Mouse (Mus musculus): ENCODE data around the gene Canx. TPM values are rescaled to one million over a fixed set of nuclear protein-coding genes. Genes with fewer than 3 reads are reported as not detected.

The Canx gene
- total and polyA plus RNA-seq, 2 experiments from 2014 or later: 120 to 159 TPM

GRCm38 (mm10) chr11:50262020-50262419 is 63.5 kb downstream of the Canx start:
- peaks cover 94% of the 10 kb centered on the region for H3K36me3 ChIP-seq (replicated peaks; ENCODE audit: control insufficient read depth, insufficient read depth, low read length)

GRCm38 (mm10) chr11:50258310-50258709 is 67.2 kb downstream of the Canx start:
- H3K4me1 ChIP-seq (ENCODE audit: control insufficient read depth, insufficient read depth): no peaks in the 10 kb centered on the region
- H3K4me2 ChIP-seq (ENCODE audit: low read depth, low read length): no peak overlapping the region
- H3K36me3 ChIP-seq (replicated peaks; ENCODE audit: control insufficient read depth, insufficient read depth, low read length): peaks cover 72% of the 10 kb centered on the region
- H3K9me3 ChIP-seq (replicated peaks; ENCODE audit: control insufficient read depth, low read length): no peaks in the 10 kb centered on the region
- no peak for DNase-seq (ENCODE audit: low spot score)
- H3K27me3 ChIP-seq (ENCODE audit: control insufficient read depth, insufficient read depth, low read length): no peaks in the 10 kb centered on the region
- ATAC-seq (ENCODE audit: insufficient read depth, low read depth): no peak
- WGBS: 68% methylated on average over 7 of the region's 7 CpGs
- no peak overlapping the region for H3K27ac ChIP-seq (ENCODE audit: low read depth)
- no peak overlapping the region for H3K4me3 ChIP-seq (ENCODE audit: low read depth, low read length)
- TF ChIP-seq CTCF (IDR thresholded peaks at IDR 0.05; ENCODE audit: low read depth) (no peak), EP300 (IDR thresholded peaks at IDR 0.05; ENCODE audit: low read depth) (no peak)
- H3K9ac ChIP-seq (replicated peaks; ENCODE audit: low read depth, low read length): no peak overlapping the region

More at GRCm38 (mm10) chr11:50262020-50262419, 63.5 kb downstream of the Canx start:
- no peaks in the 10 kb centered on the region for H3K4me1 ChIP-seq (ENCODE audit: control insufficient read depth, insufficient read depth)
- ATAC-seq (ENCODE audit: insufficient read depth, low read depth) (peak; percentile 57; the same call in 1 of the 2 replicates), DNase-seq (ENCODE audit: low spot score) (no peak)
- TF ChIP-seq CTCF (IDR thresholded peaks at IDR 0.05; ENCODE audit: low read depth) (peak; percentile 52), EP300 (IDR thresholded peaks at IDR 0.05; ENCODE audit: low read depth) (no peak)
- H3K4me2 ChIP-seq (ENCODE audit: low read depth, low read length): no peak overlapping the region
- no peak overlapping the region for H3K9ac ChIP-seq (replicated peaks; ENCODE audit: low read depth, low read length)
- H3K27ac ChIP-seq (ENCODE audit: low read depth): no peak overlapping the region
- no peaks in the 10 kb centered on the region for H3K27me3 ChIP-seq (ENCODE audit: control insufficient read depth, insufficient read depth, low read length)
- WGBS: 76% methylated on average over 4 of the region's 4 CpGs
- no peaks in the 10 kb centered on the region for H3K9me3 ChIP-seq (replicated peaks; ENCODE audit: control insufficient read depth, low read length)
- no peak overlapping the region for H3K4me3 ChIP-seq (ENCODE audit: low read depth, low read length)

- no peak for DNase-seq (ENCODE audit: low spot score)
- Histone ChIP-seq H3K36me3 (replicated peaks; ENCODE audit: control insufficient read depth, insufficient read depth, low read length) (peaks cover 57% of the 10 kb centered on the region), H3K9ac (replicated peaks; ENCODE audit: low read depth, low read length) (no peak overlapping the region), H3K9me3 (replicated peaks; ENCODE audit: control insufficient read depth, low read length) (no peaks in the 10 kb centered on the region), H3K27me3 (ENCODE audit: control insufficient read depth, insufficient read depth, low read length) (no peaks in the 10 kb centered on the region), H3K27ac (ENCODE audit: low read depth) (no peak overlapping the region), H3K4me2 (ENCODE audit: low read depth, low read length) (no peak overlapping the region), H3K4me3 (ENCODE audit: low read depth, low read length) (no peak overlapping the region), H3K4me1 (ENCODE audit: control insufficient read depth, insufficient read depth) (no peaks in the 10 kb centered on the region)
- 81% methylated on average over 7 of the region's 7 CpGs for WGBS
- ATAC-seq (ENCODE audit: insufficient read depth, low read depth): no peak
- TF ChIP-seq EP300 (IDR thresholded peaks at IDR 0.05; ENCODE audit: low read depth): no peak
- no peak for TF ChIP-seq CTCF (IDR thresholded peaks at IDR 0.05; ENCODE audit: low read depth)
Measured at GRCm38 (mm10) chr11:50256615-50257014, 68.9 kb downstream of the Canx start.

- H3K9ac ChIP-seq (replicated peaks; ENCODE audit: low read depth, low read length): no peak overlapping the region
- WGBS: 68% methylated on average over 12 of the region's 12 CpGs
- H3K4me1 ChIP-seq (ENCODE audit: control insufficient read depth, insufficient read depth): no peaks in the 10 kb centered on the region
- peaks cover 34% of the 10 kb centered on the region for H3K36me3 ChIP-seq (replicated peaks; ENCODE audit: control insufficient read depth, insufficient read depth, low read length)
- H3K4me2 ChIP-seq (ENCODE audit: low read depth, low read length): no peak overlapping the region
- DNase-seq (ENCODE audit: low spot score) (no peak), ATAC-seq (ENCODE audit: insufficient read depth, low read depth) (no peak)
- TF ChIP-seq EP300 (IDR thresholded peaks at IDR 0.05; ENCODE audit: low read depth) (no peak), CTCF (IDR thresholded peaks at IDR 0.05; ENCODE audit: low read depth) (no peak)
- no peak overlapping the region for H3K4me3 ChIP-seq (ENCODE audit: low read depth, low read length)
- no peaks in the 10 kb centered on the region for H3K9me3 ChIP-seq (replicated peaks; ENCODE audit: control insufficient read depth, low read length)
- H3K27me3 ChIP-seq (ENCODE audit: control insufficient read depth, insufficient read depth, low read length): no peaks in the 10 kb centered on the region
- no peak overlapping the region for H3K27ac ChIP-seq (ENCODE audit: low read depth)
Measured at GRCm38 (mm10) chr11:50254010-50254580, 71.4 kb downstream of the Canx start.

- no peaks in the 10 kb centered on the region for H3K9me3 ChIP-seq (replicated peaks; ENCODE audit: control insufficient read depth, low read length)
- no peak overlapping the region for H3K4me2 ChIP-seq (ENCODE audit: low read depth, low read length)
- H3K4me3 ChIP-seq (ENCODE audit: low read depth, low read length): no peak overlapping the region
- H3K9ac ChIP-seq (replicated peaks; ENCODE audit: low read depth, low read length): no peak overlapping the region
- peaks cover 27% of the 10 kb centered on the region for H3K36me3 ChIP-seq (replicated peaks; ENCODE audit: control insufficient read depth, insufficient read depth, low read length)
- TF ChIP-seq EP300 (IDR thresholded peaks at IDR 0.05; ENCODE audit: low read depth) (no peak), CTCF (IDR thresholded peaks at IDR 0.05; ENCODE audit: low read depth) (no peak)
- 32% methylated on average over 1 of the region's 1 CpGs for WGBS
- H3K27me3 ChIP-seq (ENCODE audit: control insufficient read depth, insufficient read depth, low read length): no peaks in the 10 kb centered on the region
- no peaks in the 10 kb centered on the region for H3K4me1 ChIP-seq (ENCODE audit: control insufficient read depth, insufficient read depth)
- no peak for ATAC-seq (ENCODE audit: insufficient read depth, low read depth)
- no peak overlapping the region for H3K27ac ChIP-seq (ENCODE audit: low read depth)
- DNase-seq (ENCODE audit: low spot score): no peak
Measured at GRCm38 (mm10) chr11:50253393-50253792, 72.1 kb downstream of the Canx start.
